Mouse (Mus musculus): ENCODE data around the gene Syp. TPM values are rescaled to one million over a fixed set of nuclear protein-coding genes. Genes with fewer than 3 reads are reported as not detected.

Gene Syp
- total RNA-seq, 2 experiments from 2014 or later, result 0.83 to 0.98 TPM

DNA sequence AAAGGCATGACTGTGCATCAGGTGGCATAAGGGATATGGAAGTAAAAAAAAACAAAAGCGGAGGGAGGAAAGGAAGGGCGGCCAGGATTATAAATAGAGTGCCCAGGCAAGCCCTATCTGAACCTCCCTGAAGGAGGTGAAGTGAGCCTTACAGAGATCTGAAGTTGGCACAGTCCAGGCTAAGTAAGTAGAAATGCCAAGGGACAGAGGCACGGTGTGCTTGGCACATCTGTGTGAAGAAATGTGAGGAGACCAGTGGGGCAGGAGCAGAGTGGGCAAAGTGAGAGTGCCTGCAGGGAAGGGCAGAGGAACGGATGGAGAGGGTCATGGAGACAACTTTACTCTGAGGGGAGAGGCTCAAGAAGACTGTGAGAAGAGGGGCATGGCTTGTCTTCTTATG, 22.8 kb downstream of the Syp start:
- no peak for DNase-seq (ENCODE audit: low spot score in 2 of 2)

DNA sequence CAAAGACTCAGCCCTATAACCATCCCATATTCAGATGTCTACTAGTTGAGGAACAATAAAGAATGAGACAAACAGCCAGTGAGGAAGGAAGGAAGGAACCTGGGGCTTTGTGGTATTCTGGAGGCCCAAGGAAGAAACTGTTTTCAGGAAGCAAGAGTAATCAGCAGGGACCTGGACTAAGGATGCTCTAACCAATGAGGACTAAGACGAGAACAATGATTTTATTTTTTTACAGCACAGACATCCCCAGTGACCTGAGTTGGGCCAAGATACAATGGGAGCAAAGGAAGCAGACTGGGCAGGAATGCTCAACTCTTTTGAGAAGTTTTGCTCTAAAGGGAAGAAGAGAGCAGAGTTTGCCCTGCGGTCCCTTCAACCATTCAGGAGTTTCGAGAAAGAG, 24.7 kb downstream of the Syp start:
- DNase-seq (ENCODE audit: low spot score in 2 of 2), result no peak

DNA sequence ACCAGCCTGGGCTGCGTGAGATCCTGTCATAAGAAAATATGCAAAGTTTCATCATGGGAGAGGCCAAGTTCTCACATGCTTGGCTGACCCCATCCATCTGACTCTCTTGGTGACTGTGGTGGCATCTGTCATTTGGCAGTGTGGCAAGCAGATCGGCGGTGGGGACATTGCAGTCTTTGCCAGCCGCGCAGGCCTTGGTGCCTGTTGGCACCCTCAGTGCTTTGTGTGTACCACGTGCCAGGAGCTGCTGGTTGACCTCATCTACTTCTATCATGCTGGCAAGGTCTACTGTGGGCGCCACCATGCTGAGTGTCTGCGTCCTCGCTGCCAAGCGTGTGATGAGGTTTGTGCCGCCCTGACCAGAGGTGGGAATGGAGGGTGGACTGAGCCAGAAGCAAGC, 26.5 kb downstream of the Syp start:
- DNase-seq (ENCODE audit: low spot score in 2 of 2), result no peak

DNA sequence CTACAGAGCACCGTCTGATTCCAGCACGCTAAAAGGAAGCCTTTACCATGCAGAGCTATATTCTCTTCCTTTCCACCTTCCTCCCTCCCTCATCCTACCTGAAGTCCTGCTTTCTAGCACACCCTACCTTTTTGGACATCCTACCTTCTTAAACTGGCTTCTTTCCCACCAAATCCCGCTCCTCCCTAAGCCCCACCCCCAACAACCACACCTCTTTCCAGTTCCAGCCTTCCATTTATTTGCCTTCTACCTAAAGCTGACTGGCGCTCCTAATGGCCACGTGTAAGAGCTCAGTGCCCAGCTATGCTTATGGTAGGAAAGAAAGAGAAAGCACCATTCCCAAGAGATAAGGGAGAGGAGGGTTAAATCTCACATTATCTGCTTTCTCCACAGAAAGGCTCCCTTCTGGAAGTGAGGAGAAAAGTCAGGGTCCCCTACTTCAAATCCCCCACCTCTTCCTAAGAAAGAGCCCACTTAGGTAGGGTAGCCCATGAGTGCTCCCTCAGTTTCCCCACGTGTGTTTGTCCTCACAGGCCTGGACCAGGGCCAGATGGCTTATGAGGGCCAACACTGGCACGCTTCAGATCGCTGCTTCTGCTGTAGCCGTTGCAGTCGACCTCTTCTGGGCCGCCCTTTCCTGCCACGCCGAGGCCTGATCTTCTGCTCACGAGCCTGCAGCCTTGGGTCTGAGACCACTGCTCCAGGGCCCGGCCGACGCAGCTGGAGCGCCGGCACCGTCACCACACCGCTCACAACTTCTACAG, 27.6 kb downstream of the Syp start:
- DNase-seq (ENCODE audit: low spot score in 2 of 2), result no peak

DNA sequence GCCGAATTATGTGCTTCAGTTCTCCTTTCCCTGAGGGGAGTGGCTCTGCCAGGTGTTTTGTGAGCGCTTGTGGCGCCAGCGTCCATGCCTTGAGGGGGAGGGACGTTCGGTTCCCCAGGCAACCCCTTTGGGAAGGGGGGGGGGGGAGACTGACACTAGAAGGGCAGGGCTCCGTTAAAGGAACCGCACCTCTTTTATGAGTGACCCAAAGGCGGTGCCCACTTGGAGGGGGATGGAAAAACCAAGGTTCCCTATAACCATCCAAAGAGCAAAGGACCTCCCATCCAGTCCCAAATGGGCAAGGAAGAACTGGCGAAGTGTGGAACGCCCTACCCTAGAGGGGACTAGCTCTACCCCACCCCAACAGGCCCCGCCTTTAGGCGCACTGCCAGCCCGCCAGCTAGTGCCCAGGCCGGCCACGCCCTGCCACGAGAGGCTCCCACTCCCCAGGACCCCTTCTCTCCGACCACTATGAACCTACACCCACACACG, 32.2 kb downstream of the Syp start:
- DNase-seq (ENCODE audit: low spot score in 2 of 2), result peak in 1 of 2 experiments; percentile 64

DNA sequence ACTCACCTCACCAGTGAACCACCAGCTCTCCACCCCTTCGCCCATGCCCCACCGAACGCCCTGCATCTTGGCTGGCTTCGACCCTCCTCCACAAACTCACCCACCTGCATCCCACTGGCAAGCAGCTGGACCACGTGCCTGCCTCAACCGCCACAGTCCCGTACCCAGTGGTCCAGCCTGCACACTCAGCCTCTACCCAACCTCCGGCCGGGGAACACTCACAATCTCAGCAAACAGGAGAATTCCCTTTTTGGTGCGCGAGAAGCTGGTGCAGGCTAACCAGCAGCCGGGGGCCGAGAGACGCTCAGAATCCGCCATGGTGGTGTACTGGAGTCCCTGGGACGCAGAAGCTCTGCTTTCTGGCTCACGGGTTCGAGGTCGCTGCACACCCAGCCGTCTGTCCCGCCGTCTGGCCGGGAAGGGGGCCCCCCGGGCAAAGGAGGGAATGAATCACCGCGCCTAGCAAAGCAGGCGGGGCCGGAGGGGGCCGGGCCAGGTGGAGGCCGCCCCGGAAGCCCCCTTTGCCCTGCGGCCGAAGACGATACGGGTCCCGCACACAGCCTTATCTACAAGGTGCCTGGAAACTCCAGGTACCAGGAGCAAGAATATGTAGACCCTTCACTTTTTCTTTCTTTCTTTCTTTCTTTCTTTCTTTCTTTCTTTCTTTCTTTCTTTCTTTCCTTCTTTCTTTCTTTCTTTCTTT, 32.8 kb downstream of the Syp start, which contains the start of gene Plp2:
Plp2 (minus strand) TSS at position 470 of the 703 bp plus-strand sequence.
- peak in 1 of 2 experiments; percentile 31 for DNase-seq (ENCODE audit: low spot score in 2 of 2)

DNA sequence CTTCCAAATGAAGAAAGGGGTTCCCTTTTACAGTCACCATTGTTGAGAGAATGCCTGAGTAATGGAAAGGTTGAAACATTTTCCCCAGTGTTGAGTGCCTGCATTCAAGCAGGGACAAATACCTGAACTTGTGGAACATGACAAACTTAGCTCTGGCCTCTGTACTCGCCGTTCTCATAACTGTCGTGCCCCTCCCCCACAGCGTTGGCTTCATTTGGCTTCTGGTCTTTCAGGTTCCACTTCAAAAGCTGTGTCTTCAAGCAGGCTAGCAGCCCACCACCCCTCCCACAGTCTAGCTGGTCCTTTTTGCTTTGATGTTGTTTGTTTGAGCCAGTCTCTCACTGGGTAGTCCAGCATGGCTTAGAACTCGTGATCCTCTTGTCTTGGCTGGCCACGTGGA, 34.5 kb downstream of the Syp start:
- no peak for DNase-seq (ENCODE audit: low spot score in 2 of 2)

DNA sequence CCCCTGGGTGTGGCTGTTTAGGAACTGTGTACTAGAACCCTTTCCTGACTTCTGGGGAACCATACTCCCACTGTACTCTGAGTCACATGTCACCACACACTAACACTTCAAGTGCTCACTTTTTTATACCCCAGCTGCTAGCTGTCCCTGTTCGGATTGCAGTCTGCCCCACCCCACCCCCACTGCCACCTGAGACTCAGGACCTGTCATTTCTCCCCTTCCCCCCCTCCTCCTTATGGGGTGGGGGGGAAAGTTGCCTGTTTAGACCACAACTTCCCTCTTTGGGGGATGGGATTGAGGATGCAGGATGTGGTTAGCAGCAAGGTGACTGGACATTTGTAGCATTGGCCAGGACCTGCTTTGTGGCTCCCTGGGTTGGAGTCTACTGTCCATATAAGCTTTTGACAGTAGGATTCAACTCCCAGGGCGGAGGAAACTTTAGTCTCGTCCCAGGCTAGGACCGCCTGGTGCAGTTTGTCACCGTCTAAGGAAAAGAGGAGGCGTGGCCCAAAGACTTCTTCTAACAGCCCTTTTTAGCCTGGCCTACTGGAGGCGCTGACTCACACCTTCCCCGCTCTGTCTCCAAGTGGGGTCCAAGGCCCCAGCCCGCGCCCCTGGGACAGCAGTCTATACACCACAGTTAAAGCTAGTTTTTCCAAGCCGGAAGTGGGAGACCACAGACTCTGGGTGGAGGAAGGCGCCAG, 35.5 kb downstream of the Syp start:
- DNase-seq (ENCODE audit: low spot score in 2 of 2), result no peak

DNA sequence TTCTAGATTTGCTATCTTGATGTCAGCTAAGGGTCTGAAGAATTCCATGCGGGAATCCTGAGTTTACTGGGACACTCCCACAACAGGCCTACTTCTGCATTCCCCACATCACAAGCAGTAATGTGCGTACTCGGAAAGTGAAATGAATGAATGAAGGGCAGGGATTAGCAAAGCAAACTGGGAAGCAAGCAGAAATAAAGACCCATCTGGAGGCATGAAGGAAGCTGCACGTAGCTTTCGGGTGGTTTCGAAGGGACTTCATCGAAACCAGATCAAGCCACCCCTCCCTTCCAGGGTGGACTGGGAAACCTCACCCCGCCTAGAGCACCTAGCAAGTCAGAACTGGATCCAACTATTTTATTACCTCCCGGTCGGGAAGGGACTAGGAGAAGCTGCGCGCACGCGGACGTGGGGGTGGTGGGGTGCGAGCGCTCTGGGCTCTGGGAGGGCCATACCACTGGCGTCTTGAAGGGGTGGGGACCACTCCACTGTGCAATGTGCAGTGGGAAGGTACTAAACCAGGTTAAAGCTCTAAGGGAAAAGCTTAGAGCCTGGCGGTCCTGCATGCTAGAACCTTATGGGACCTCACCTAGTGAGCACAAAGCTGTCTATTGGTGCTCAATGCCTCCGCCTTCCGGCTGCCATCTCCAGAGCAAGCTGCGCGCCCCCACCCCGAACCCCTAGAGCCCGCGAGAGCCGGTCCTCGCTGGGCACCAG, 36.2 kb downstream of the Syp start:
- no peak for DNase-seq (ENCODE audit: low spot score in 2 of 2)

DNA sequence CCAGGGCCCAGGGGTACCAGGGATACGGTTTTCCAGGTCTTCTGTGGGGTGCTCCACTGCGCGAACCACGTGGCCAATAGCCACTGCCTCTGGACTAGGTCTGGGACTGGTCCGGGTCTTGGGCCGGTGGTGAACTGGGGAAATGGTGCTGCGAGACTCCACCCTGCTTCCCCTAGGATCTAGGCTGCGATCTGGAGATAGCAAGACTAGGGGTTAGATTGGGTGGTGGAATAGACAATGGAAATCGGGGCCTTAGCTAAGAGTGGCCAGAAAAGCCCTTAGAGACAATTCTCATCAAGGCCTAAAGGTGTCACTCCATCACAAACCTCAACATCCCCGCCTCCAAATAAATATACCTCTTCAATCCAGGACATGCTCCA, 36.7 kb downstream of the Syp start:
- DNase-seq (ENCODE audit: low spot score in 2 of 2), result no peak

DNA sequence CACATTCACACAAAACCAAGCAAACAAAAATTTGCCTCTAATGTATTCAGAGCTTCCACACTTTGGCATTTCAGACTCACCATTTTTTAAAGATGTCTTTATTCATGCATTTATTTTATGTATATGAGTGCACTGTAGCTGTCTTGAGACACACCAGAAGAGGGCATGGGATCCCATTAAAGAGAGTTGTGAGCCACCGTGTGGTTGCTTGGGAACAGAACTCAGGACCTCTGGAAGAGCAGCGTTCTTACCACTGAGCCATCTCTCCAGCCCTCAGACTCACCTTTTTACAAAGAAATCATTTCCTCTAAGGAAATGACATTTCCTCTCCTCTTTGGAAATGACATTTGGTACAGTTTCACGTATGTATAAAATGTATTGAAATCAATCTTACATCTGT, 40.7 kb downstream of the Syp start:
- no peak for DNase-seq (ENCODE audit: low spot score in 2 of 2)

DNA sequence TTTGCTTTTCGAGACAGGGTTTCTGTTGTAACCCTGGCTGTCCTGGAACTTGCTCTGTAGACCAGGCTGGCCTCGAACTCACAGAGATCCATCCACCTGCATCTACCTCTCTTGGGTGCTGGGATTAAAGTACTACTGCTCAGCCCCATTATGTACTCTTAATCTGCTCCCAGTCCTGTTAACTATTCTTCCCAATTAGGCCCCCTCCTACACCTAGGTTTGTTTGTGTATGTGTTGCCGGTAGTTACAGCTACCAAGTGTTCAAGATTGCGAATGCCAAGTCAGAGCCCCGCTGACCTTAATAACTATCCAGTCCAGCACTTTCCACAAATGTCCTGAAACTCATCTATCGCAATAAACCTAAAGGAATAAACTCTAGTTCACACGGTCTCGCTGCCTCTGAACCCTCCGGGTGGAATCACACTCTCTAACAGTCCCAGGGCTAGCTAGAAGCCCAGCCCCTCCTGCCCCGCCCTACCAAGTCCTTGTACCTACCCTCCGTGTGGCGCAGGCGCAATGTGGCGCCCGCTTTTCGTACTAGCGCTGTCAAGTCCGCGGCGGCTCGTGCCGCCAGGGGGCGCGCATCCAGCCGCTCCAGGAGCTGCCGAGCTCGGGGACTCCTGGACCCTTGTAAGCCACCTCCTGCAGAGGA, 41.3 kb downstream of the Syp start:
- peak; percentile 76 to 87 for DNase-seq (ENCODE audit: low spot score in 2 of 2)

DNA sequence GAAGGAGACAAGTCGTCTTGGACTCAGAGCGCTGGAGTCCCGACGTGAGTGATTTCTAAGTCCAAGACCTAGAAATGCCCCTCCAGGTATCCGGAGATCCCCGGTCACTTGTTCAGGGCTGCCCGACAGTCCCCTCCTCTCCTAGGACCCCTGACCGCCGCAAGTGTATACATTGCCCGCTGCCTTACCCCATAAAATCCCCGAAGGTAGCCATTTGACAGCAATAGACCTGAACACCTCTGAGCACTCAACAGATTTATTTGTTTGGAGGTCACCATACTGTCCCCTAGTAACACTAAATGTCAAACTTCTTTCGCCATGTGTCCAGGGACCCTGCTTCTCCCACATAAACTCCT, 41.8 kb downstream of the Syp start:
- DNase-seq (ENCODE audit: low spot score in 2 of 2), result no peak

DNA sequence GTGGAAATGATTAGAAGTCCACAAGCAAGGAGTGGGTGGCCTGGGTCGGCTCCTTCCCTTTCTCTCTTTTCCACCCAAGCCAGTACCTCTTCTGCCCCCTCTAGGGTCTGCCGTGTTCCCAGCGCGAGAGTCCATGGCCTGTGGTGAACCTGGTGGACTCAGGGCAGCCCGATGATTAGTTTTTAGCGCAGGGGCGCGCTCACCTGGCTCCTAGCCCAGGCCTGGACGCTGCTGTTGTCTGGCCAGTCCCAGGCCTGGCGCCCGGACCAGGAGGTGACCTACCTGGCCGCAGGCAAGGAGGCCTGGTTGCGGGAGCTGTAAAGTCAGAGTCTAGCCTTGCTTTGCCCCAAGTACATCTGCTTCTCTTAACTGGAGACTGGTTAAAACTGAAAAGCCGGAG, 42.6 kb downstream of the Syp start, which contains the start of gene Magix:
Magix (minus strand) TSS at position 388 of the 400 bp plus-strand sequence.
- DNase-seq (ENCODE audit: low spot score in 2 of 2), result no peak

DNA sequence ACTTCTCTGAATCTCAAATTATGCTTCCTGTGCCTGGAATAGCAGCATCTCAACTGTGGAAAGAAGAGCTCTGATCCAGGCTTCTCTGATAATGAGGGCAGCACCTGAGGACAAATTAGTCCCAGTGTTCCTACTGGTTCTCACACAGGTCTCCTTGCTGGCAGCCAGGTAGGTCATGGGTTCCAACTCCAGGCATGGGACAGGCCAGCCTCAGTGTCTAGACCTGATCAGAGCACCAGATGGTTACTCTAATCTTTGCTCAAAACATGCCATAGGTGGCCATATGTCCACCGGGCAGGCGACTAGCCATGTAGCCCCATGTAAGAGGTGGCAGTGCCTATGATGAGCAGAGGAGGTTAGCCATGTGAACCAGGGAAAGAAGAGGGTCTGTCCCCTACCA, 50.0 kb downstream of the Syp start:
- DNase-seq (ENCODE audit: low spot score in 2 of 2), result no peak

DNA sequence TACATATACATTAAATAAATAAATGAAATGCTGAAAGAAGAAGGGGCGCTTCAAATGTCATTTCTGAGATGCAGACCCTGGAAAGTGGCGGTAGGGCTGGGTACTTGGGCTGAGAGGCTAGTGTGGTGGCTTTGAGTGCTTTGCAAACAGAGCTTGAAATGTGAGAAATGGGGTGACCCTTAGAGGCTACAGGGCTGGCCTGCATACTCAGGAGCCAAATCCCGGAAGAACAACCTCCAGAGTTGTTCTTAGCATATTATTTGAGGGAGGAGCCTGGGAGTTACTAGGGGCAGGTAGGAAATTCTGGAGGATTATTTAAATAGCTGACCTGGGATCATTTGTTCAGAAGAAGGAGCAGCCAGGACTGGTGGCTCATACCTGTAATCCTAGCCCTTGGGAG, 52.2 kb downstream of the Syp start:
- DNase-seq (ENCODE audit: low spot score in 2 of 2), result no peak

DNA sequence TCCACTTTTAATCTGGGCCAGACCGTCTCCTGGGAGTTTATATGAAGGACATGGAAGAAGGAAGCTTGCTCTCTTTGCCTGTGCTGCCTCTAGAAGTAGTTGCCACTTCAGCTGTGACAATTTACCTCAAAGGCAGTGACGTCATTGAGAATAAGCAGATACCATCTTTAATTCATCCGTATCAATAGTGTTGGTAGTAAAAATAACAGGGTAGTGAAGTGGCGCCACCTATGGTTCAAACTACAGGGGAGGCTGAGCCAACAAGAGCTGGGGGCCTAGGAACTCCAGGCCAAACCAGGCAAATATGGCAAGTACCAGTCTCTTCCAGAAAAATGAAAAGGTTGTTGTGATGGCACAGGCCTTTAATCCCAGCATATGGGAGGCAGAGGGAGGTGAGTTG, 54.6 kb downstream of the Syp start:
- DNase-seq (ENCODE audit: low spot score in 2 of 2), result no peak

DNA sequence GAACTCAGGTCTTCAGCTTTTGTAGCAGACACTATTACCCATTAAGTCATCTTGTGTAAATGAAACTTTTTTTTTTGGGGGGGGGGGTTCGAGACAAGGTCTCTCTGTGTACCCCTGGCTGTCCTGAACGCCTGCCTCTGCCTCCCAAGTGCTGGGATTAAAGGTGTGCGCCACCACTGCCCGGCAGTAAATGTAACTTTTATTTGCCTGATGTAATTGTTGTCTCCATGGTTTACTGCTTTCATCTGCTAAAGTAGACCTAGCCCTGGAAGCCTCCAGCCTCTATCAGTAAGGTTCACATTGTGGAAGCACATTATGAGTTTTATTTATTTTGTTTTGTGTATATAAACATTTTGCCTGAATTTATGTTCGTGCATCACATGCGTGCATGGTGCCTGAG, 58.2 kb downstream of the Syp start:
- DNase-seq (ENCODE audit: low spot score in 2 of 2), result no peak

DNA sequence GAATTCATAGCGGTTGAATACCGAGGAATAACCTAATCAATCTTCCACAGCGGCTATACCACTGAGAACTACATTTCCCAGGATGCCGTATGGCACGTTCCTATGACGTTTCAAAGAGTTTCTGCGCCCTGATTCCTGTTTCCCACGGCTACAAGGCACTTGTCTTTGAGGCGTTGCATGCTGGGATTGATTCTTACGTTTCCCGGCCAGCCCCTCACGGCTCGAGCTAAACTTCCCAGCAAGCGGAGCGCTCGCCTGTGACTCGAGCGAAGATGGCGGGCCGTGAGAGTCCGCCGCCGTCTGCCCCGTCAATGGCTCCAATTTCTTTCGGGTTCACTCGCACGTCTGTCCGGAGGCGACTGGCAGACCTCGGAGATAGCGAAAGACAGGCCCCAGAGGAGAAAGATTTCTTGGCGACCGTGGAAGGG, 58.7 kb downstream of the Syp start, which contains the start of gene Gpkow:
Gpkow (plus strand) TSS at position 178 of the 428 bp plus-strand sequence.
- peak; percentile 60 to 72 for DNase-seq (ENCODE audit: low spot score in 2 of 2)
